In the genomic region with DNA sequence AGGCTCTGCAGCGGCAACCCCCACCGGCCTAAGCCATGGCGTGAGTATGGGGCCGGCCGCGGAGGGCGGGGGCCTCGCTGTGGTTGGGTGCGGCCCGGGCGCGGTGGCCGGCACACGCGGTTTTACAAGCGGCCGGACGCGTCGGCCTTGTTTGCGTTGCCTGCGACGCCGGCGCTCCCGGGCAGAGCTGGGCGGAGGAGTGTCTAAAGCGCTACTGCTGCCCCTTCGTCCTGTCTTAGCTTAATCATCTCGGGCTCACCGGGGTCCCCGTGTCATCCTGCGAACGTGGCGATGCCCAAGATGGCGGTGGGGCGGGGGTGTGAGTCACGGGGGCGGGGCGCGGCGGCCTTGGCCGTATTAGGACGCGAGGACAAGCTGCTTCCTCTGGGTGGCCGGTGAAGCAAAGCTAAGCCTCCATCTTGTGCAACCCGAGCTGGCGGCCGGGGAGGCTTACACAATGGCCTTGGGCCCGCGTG, we compare ENCODE assay signal across 8 mouse cellular contexts. TPM values are rescaled to one million over a fixed set of nuclear protein-coding genes. Genes with fewer than 3 reads are reported as not detected.
DNase-seq lines count a peak whose midpoint lies in the region; ATAC-seq lines count a peak whose summit lies in the region.

No protein-coding gene starts in this region.

- H3K9ac ChIP-seq in hindbrain, embryonic 12.5 days = peak overlapping the region; percentile 100

- peaks cover 55% of the 10 kb centered on the region for H3K36me3 ChIP-seq in hindbrain, embryonic 12.5 days

- intact Hi-C loops in left cerebral cortex, postnatal 36 days (cut with DNase I) = loop anchor here (2.0 kb wide), 1 partner anchor 21 kb away; a partner anchor contains a TSS

- peak; percentile 42 for ATAC-seq in hindbrain, embryonic 12.5 days (ENCODE audit: low FRiP score)
- ATAC-seq in inflammation-experienced regulatory T-cells, adult 6 months = no peak

- H3K4me1 ChIP-seq in hindbrain, embryonic 12.5 days = peaks cover 40% of the 10 kb centered on the region

- H3K4me3 ChIP-seq in hindbrain, embryonic 12.5 days = peak overlapping the region; percentile 100

- H3K27ac ChIP-seq in hindbrain, embryonic 12.5 days = peak overlapping the region; percentile 99

- WGBS in hindbrain, embryonic 12.5 days = under 1% methylated on average over 40 of the region's 51 CpGs

- no peaks in the 10 kb centered on the region for H3K27me3 ChIP-seq in hindbrain, embryonic 12.5 days

- H3K4me2 ChIP-seq in hindbrain, embryonic 12.5 days (replicated peaks) = peak overlapping the region; percentile 92

- no peaks in the 10 kb centered on the region for H3K9me3 ChIP-seq in hindbrain, embryonic 12.5 days (replicated peaks)

- DNase-seq in adrenal gland, adult (ENCODE audit: inconsistent age in 2 of 2, low spot score in 1 of 2) = peak; percentile 88 to 94
- DNase-seq in cerebellum, postnatal 10 days = peak; percentile 93 to 94
- peak; percentile 48 to 52 for DNase-seq in frontal cortex, postnatal 25 days (ENCODE audit: low spot score in 2 of 2)
- peak; percentile 64 to 73 for DNase-seq in left cerebral cortex, postnatal 36 days (ENCODE audit: low spot score in 2 of 2)
- peak; percentile 84 for DNase-seq in mesoderm, embryonic 11.5 days (ENCODE audit: low read depth, low spot score)
- peak; percentile 74 for DNase-seq in right cerebral cortex, postnatal 14 days

RNA-seq across cellular contexts. Expression of a gene that starts 0.7 kb away (rescaled TPM):
- polyA plus RNA-seq in hindbrain, embryonic 12.5 days (2016; fragmentation: Nextera tagmentation; extraction: Ambion mirVana) = 115 and 128 TPM in 2 replicates
- total RNA-seq in left cerebral cortex, postnatal 36 days (2021) = 100 to 1,000 TPM in 1 of 2 experiments, 10 to 100 TPM in 1; 99.7 to 113 TPM
- 10 to 100 TPM; 78.7 to 96.6 (median 84.8) TPM for polyA plus RNA-seq in inflammation-experienced regulatory T-cells, adult 6 months (2017; shearing (Covaris generic))

RNA-seq across cellular contexts. Expression of a gene that starts 8.4 kb away (rescaled TPM):
- polyA plus RNA-seq in hindbrain, embryonic 12.5 days (2016; fragmentation: Nextera tagmentation; extraction: Ambion mirVana) = 59.9 and 65.8 TPM in 2 replicates
- 10 to 100 TPM; 40.9 to 41.1 TPM for total RNA-seq in left cerebral cortex, postnatal 36 days (2021)
- polyA plus RNA-seq in inflammation-experienced regulatory T-cells, adult 6 months (2017; shearing (Covaris generic)) = 10 to 100 TPM; 19.9 to 24.4 (median 21.7) TPM

RNA-seq across cellular contexts. Expression of a gene that starts 20.0 kb away (rescaled TPM):
- polyA plus RNA-seq in hindbrain, embryonic 12.5 days (2016; fragmentation: Nextera tagmentation; extraction: Ambion mirVana) = not detected in 2 replicates
- 10 to 100 TPM; 13.7 to 17.3 TPM for total RNA-seq in left cerebral cortex, postnatal 36 days (2021)
- 10 to 100 TPM in 1 of 3 experiments, not detected in 2; 10.7 TPM for polyA plus RNA-seq in inflammation-experienced regulatory T-cells, adult 6 months (2017; shearing (Covaris generic))

RNA-seq across cellular contexts. Expression of a gene that starts 21.9 kb away (rescaled TPM):
- 41.3 and 43.8 TPM in 2 replicates for polyA plus RNA-seq in hindbrain, embryonic 12.5 days (2016; fragmentation: Nextera tagmentation; extraction: Ambion mirVana)
- total RNA-seq in left cerebral cortex, postnatal 36 days (2021) = 10 to 100 TPM; 32.4 to 33.7 TPM
- polyA plus RNA-seq in inflammation-experienced regulatory T-cells, adult 6 months (2017; shearing (Covaris generic)) = 10 to 100 TPM; 29.1 to 39.4 (median 34.2) TPM

RNA-seq across cellular contexts. Expression of a gene that starts 31.4 kb away (rescaled TPM):
- 0.18 TPM in 2 replicates for polyA plus RNA-seq in hindbrain, embryonic 12.5 days (2016; fragmentation: Nextera tagmentation; extraction: Ambion mirVana)
- 10 to 100 TPM; 73.2 to 73.7 TPM for total RNA-seq in left cerebral cortex, postnatal 36 days (2021)
- under 1 TPM in 1 of 3 experiments, not detected in 2; 0.04 TPM for polyA plus RNA-seq in inflammation-experienced regulatory T-cells, adult 6 months (2017; shearing (Covaris generic))
